Mouse (Mus musculus): ENCODE measurements around the gene 4931428F04Rik. TPM values are rescaled to one million over a fixed set of nuclear protein-coding genes. Genes with fewer than 3 reads are reported as not detected.
"Not testable (repeated sequence)": the region's sequence is repeated elsewhere in the genome, so short reads cannot be mapped to it uniquely, and the experiment has no call there.

Gene 4931428F04Rik
- polyA plus RNA-seq, 1 experiment from 2014 or later = 3.2 TPM

DNA sequence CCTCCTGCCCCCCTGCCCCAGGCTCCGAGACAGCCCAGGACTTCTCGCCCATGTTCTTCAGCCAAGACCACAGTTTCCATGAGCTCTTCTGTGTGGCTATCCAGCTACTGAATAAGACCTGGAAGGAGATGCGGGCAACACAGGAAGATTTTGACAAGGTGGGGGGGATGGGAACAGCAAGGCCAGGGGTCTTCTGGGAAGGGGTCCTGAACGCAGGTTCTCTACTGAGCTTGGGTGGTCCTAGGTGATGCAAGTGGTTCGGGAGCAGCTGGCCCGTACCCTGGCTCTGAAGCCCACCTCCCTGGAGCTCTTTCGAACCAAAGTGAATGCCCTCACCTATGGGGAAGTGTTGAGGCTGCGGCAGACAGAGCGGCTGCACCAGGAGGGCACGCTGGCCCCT, 18.8 kb upstream of the 4931428F04Rik start:
- no peak for DNase-seq (ENCODE audit: low spot score)

DNA sequence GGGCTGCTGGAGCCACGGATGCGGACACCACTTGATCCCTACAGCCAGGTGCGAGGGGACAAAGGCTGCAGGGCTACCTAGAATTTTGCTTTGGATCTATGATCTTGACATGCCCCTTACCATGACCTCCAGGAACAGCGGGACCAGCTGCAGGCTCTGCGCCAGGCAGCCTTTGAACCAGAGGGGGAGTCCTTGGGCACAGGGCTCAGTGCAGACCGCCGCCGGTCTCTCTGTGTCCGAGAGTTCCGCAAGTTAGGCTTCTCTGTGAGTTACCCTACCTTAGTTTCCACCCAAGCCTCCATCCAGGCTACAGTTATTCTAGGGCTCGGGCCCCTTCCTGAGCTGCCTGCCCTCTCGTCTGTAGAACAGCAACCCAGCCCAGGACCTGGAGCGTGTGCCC, 18.0 kb upstream of the 4931428F04Rik start:
- DNase-seq (ENCODE audit: low spot score) = no peak

DNA sequence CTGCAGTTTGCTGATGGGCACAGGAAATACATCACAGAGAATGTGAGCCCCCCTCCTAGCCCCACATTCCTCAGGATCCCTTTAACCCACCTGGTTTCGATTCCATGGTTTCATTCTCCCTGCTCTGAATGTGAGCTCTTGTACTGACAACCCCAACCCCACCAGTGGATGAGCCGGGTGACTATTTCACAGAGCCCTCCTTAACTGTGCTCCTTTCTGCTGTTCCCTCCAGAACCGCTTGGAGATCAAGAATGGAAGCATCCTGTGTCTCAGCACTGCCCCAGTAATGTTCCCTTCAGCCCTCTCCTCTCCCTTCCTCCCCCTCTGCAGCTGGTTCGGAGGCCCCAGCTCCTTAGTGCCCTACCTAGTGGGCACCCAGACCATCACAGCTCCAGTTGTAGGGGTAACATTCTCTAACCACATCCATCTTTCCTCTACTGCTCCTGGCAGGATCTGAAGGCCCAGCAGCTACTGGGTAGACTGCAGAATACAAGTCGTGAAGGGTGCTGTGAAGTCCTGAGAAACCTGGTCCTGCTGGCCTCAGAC, 16.6 kb upstream of the 4931428F04Rik start:
- DNase-seq (ENCODE audit: low spot score) = peak; percentile 45

DNA sequence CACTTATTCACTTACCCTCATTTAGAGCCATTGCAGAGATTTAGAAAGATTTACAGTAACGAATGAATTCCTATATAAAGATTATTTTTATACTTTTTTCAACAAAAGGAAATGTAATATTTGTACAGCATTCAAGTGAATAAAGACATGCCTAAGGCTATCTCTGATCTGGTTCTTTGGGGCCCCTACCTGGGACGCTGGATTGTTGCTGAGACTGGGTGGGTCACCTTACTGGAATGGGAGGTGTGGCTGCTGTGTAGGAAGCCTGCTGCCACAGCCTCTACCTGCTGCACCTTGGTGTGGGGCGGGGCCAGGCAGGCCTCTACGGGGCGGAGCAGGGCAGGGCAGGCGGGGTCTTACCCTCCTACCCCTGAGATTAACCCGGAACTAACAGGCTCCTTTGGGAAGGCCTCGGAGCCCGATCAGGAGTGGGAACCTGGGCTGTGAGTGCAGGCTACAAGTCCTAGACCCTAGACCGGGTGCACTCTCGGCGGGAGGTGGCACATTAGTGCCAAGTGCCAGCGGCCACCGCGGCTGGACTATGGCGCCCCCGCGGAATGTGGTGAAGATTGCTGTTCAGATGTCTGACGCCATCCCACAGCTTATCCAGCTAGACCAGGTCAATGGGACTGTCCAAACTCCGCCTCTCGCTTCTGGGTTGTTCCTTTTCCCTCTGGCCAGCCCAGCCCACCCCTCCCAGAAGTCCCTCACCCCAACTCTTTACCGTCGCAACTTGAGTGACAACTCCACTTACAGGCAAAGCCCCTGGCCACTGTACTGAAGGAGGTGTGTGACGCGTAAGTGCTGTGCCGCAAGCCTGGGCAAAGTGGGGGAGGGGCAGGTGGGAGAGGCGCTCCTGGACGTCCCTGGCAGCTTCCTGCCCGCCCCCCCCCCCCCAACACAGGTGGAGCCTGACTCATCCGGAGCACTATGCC, 15.8 kb upstream of the 4931428F04Rik start, which contains the start of gene Elmo3:
TSS of gene Elmo3 (plus strand) at position 391 of the 935 bp plus-strand sequence.
- peak; percentile 11 for DNase-seq (ENCODE audit: low spot score)

DNA sequence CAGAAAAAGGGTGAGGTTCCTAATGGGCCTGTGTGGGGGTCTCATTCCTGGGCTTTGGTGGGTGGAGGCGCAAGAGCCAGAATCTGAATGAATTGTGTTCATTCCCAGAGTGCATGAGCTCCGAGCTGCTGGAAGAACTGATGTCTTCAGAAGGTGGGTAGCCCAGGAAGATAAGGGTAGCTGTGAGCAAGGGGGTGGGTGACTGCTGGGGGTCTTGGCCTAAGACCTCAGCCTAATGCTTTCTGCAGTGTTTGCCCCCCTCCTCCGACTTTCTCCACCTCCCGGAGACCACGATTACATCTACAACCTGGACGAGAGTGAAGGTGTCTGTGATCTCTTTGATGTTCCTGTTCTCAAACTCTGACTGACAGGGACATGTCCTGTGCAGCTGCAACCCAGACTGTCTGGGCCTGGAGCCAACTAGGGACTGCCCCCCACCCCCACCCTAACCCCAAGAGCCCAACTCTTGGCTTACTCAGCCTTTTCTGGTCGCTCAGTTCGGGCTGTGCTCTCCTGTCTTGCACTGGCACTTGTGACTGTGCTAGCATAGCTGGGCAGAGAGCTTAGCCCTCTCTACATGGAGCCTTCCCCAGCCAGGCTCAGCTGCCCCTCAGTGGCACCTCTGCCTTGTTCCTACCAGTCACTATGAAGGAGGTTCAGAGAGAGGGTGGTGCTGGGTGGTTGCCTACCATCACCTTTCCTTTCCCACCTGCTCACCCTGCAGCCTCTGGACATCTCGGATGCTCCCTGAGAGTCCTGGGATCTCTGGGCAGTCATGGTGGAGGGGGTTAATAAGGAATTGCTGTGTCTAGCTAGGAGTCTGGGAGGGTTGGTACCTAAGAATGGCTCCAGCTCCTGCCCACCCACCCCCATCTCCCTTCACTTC, 14.9 kb upstream of the 4931428F04Rik start:
- peak; percentile 45 for DNase-seq (ENCODE audit: low spot score)

DNA sequence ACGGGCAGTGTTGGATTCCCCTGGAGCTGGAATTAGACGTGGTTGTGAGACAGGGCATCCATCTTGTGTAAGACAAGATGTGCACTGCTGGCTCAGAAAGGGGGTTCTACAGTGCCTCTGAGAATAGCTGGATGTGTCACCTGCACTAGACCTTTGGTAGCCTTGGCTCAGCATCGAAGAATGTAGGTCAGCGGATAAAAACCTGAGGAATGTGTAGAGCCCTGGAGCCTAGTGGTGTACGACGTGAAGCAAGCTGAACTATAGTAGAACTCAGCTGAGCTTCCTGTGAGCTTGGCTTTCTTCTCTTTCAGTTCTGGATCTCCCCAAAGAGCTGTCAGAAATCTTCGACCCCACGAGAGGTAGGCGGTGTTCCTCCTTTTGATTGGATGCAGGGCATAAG, 14.2 kb upstream of the 4931428F04Rik start:
- DNase-seq (ENCODE audit: low spot score) = no peak

DNA sequence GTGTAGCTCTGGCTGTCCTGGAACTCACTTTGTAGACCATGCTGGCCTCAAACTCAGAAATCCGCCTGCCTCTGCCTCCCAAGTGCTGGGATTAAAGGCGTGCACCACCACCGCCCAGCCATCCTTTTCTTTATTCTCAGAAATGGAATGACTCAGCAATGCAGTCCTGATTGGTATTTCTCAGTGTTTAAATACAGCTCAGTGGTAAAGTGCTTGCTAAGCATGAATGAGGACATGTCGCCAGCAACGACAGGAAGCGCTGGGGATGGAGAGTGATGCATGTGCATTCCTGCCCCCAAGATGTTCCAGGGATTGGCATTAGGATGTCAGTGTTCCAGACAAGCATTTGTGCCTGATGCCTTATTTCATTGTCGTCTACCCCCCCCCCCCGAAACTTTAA, 13.7 kb upstream of the 4931428F04Rik start:
- DNase-seq (ENCODE audit: low spot score) = no peak

DNA sequence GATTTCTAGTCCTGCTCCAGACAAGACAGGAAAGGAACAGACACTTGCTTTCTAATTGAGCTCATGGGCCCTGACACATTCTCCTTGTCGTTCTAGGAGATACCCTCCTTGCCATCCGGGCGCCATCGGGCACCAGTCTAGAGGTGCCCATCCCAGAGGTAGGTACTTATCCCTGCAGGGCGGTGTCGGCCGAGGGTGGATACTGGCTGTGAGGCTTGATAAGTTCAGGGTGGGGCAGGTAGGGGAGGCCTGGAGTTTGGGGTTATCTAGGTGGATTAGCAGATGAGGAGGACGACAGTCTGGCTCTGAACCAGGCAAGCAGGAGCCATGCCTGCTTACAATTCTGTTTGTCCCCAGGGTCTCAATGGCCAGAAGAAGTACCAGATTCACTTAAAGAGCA, 10.3 kb upstream of the 4931428F04Rik start:
- DNase-seq (ENCODE audit: low spot score) = no peak

DNA sequence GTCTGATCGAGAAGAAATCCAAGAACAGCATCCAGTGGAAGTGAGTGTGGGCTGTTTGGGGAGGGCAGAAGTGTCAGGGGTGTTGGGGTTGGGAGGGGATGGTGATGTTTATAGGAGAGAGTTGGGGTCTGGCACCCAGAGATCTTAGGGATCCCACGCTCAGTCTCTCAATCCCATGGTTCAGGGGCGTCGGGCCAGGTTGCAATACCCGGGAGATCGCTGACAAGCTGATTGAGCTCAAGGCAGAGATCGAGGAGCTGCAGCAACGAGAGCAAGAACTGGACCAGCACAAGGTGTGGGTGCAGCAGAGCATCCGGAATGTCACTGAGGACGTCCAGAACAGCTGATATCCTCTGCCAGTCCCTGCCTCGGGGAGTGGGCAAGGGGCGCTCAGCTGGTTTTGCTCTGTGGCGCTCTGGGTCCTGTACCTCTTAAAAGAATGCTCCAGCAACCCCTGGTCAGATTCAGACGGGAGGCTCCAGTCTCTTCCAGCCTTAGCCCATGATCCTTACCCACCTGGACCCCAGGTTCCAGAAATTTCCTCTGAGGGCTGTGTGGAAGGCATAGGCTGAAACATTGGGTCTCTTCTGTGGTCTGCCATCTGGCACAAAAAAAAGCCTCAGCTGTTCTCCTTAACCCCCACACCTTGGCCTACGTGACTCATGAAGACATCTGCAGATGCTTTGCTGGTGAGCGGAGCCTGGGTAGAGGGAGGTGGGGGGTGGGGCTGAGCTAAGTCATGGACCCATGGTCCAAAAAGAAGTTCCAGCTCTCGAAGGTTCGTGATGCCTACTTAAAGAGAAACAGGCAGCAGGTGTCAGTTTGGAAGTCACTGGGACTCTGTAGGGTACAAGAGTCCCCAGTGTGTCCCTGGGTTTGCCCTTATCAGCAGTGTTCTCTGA, 8.9 kb upstream of the 4931428F04Rik start:
- peak; percentile 72 for DNase-seq (ENCODE audit: low spot score)

DNA sequence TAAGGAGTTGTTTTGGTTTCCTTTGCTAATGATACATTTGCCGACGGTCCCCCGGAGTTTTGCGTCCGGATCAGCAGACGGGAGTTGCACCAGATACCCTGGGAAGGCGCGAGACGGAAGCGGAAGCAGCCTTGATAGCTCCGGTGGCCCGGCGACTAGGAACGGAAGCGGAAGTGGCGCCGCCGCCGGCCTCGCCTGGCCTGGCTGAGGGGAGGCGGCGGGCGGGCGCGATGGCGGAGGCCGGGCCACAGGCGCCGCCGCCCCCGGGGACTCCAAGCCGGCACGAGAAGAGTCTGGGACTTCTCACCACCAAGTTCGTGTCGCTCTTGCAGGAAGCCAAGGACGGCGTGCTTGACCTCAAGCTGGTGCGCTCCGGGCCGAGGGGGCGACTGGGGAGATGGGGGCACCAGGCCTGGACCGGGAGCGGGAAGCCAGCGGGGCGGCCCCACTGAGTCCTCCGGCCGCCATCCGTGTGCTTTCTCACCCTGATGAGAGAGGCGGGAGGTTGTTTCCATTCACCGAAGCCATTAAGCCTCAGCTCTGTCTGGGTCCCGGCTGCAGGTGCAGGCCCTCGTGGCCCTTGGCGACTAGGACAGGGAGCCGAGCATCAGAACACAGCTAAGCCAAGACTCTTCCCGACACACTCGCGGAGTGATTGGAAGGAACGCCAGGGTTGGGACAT, 8.0 kb upstream of the 4931428F04Rik start, which contains the start of gene E2f4:
TSS of gene E2f4 (plus strand) at position 153 of the 682 bp plus-strand sequence.
- DNase-seq (ENCODE audit: low spot score) = peak; percentile 91

DNA sequence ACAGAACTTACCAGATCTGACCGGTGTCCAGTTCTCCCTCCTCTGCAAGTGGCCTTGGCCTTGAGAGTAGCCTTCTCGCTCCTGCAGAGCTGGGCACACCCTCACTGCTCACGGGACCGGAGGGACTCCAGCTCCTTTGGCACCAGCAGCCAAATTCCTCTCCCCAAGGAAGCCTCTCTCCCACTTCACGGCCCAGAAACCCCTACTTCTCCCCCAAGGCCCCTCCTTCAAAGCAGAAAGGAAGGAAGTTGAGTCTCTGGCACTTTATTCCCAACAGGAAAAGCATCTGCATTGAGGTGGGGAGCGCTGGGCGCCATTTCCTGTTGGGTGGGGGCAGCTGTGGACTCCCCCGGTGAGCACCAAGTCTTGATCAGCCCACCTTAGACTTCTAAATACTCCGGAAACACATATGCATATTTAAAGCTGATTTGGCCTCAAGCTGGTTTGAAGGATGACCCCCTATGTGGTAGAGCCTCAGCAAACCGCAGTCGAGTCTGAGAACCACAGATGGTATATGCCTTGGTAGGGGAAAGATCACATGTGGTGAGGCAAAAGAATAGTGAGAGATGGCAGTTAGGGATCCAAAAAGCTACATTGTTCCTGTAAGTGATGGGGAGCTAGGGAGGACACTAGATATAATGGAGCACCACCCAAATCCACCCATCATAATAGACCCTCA, 6.4 kb upstream of the 4931428F04Rik start, which contains the start of gene Exoc3l:
TSS of gene Exoc3l (minus strand) at position 207 of the 679 bp plus-strand sequence.
- peak; percentile 37 for DNase-seq (ENCODE audit: low spot score)

DNA sequence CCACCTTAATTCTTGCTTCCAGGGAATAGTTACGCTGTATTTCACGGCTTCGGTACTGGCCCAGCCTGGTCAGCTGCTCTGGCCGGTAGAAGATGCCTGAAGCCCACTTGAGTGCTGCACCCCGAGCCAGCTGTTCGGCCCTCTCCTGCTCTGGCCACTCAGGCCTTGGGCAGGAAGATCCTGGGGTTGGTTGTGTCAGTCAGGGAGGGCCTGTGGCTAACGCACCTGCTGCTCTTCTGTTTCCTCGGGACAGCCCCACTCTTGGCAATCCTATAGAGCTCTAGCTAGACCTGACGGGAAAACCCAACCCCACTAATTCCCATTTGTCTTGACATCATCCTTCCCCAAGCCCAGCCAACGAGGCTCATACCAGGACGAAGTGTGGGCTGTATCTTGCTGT, 5.6 kb upstream of the 4931428F04Rik start:
- DNase-seq (ENCODE audit: low spot score) = no peak

DNA sequence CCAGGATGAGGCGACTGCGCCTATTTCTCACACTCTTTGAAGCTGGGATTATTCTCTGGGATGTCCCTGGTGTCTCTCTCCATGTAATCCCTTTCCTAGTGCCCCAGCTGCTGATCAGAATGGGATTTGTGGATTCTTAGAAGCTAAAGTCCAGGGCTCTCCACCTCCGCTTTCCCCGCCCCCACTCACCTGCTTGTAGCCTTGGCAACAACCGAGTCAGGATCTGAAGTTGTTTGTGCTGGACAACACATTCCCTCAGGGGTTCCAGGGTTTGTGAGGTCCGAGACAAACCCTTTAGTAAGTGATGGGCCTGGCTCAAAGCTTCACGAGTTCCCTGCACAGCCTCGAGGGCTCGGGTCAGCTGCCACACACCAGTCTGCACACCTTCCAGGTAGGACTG, 5.1 kb upstream of the 4931428F04Rik start:
- DNase-seq (ENCODE audit: low spot score) = no peak

DNA sequence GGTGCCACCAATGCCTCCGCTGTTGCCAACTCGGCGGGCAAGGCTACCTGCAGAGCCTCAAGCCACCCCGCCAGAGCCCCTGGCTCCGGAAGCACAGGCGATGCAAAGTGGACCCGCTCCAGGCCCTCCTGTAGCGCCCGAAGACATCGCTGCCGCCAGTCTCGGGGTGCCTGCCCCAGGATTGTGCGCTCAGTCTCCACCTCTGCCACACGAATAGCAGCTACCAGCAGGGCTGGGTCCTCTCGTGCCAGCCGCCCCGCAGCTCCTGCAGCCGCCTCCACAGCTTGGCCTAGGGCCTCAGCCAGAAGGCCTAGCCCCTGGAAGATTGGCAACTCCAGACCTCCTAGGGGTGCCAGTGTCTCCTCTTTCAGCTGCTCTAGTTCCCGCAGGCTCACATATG, 3.7 kb upstream of the 4931428F04Rik start:
- DNase-seq (ENCODE audit: low spot score) = no peak

DNA sequence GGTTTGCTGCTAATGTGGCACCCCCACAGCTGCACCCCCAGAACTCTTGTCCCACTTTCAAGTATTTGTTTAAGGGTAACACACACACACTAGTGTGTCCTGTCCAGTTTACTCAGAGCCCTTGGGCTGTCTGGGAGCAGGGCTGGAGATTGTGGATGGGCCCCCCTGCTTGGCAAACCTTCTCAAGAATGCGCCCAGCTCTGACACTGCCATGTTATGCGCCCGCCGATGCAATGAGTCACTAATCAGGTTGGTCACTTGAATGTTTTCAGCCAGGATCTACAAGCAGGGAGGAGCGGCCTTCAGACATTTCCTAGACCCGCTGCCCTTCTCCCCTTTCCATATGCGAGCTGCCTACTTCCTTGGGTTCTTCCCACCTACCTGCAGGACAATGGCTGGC, 2.8 kb upstream of the 4931428F04Rik start:
- no peak for DNase-seq (ENCODE audit: low spot score)

DNA sequence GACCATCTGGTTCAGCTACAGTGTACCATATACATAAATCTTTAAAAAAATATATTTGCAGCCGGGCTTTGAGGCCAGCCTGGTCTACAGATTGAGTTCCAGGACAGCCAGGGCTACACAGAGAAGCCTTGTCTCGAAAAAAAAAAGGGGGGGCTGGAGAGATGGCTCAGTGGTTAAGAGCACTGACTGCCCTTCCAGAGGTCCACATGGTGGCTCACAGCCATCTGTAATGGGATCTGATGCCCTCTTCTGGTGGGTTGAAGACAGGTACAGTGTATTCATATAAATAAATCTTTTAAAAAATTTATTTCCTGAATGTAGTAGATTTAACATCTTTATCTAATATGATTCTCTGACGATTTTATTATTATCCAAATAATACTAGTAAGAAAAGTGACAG, 2.1 kb upstream of the 4931428F04Rik start:
- DNase-seq (ENCODE audit: low spot score) = not testable (repeated sequence)

DNA sequence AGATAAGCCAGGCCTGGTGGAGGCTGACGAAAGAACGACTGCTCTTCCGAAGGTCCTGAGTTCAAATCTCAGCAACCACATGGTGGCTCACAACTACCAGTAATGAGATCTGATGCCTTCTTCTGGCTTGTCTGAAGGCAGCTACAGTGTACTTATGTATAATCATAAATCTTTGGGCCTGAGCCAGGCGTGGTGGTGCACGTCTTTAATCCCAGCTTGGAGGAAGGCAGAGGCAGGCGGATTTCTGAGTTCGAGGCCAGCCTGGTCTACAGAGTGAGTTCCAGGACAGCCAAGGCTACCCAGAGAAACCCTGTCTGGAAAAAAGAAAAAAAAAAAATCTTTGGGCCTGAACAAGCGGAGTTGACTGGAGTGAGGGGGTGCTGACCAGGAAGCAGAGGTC, 1.7 kb upstream of the 4931428F04Rik start:
- not testable (repeated sequence) for DNase-seq (ENCODE audit: low spot score)

DNA sequence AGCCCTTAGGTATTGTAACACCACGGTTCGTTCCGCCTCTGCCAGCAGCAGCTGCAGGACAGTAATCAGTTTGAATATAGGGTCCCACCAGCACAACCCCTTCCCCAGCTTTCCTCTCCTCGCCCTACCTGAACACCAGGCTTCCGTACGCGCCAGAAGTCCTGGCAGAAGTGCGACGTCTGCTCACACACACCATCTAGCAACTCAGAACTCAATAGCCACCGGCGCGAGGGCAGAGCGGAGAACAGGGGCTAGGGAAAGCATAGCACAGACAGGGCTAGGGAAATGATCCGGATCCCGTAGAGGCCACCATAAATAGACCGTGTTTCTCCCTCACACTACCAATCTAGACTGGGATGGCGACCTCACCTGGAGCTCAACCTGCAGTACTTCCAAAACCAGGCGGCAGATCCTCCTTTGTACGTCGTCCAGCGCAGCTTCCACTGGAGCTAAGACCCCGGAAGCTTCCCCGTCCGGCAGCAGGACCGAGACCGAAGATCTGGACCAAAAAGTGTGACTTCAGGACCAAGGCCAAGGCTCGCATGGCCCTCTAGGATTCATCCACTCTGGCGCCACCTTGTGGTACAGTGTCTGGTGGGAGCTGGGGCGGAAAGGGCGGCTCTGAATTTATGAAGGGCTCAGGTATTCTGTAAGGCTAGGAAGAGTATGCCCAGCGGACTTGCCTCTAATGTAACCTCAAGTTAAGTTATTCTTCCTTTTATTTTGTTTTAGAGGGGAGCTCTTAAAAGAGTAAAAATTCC, 1.1 kb upstream of the 4931428F04Rik start:
- peak; percentile 89 for DNase-seq (ENCODE audit: low spot score)
